Mouse (Mus musculus) limb, embryonic 12.5 days (tissue): ENCODE data around the gene Zcchc14. TPM values are rescaled to one million over a fixed set of nuclear protein-coding genes. Genes with fewer than 3 reads are reported as not detected.
A peak's percentile ranks its signal among the peaks of the same experiment; 100 is the strongest.

ENCODE experiments used
- ATAC-seq: fragments of 200-750 bp; cut with Nextera tagmentation; 2 replicates; pipeline ENCODE4 v1.8.0; 2017; ENCODE audit warnings: low read depth, moderate TSS enrichment; ENCODE audit not compliant: insufficient number of reproducible peaks, insufficient read depth, low FRiP score, low TSS enrichment
- H3K27ac ChIP-seq: fragments of 300-500 bp; sonication (generic); 2 replicates; pipeline ENCODE4 v1.5.1; 2016; ENCODE audit warnings: mild to moderate bottlenecking, moderate library complexity
- H3K27me3 ChIP-seq: fragments of 300-500 bp; sonication (generic); 2 replicates; pipeline ENCODE4 v1.6.1; 2016; ENCODE audit warnings: mild to moderate bottlenecking, moderate library complexity
- H3K36me3 ChIP-seq: fragments of 300-500 bp; sonication (generic); 2 replicates; pipeline ENCODE4 v1.6.1; 2016; ENCODE audit warnings: mild to moderate bottlenecking, moderate library complexity
- H3K4me1 ChIP-seq: fragments of 300-500 bp; sonication (generic); replicated peaks from 2 replicates; pipeline ENCODE4 v1.6.1; 2016
- H3K4me2 ChIP-seq: fragments of 300-500 bp; sonication (generic); 2 replicates; pipeline ENCODE4 v1.6.1; 2016; ENCODE audit warnings: mild to moderate bottlenecking, moderate library complexity
- H3K4me3 ChIP-seq: fragments of 300-500 bp; sonication (generic); replicated peaks from 2 replicates; pipeline ENCODE4 v1.5.1; 2016; ENCODE audit warnings: mild to moderate bottlenecking
- H3K9ac ChIP-seq: fragments of 300-500 bp; sonication (generic); replicated peaks from 2 replicates; pipeline ENCODE4 v1.6.1; 2016; ENCODE audit warnings: mild to moderate bottlenecking, moderate library complexity
- H3K9me3 ChIP-seq: fragments of 300-500 bp; sonication (generic); 2 replicates; pipeline ENCODE4 v1.6.1; 2016; ENCODE audit warnings: mild to moderate bottlenecking, moderate library complexity
- WGBS: fragments of 180-500 bp; shearing (Covaris S2); methylation state at CpG from one replicate; pipeline ENCODE4 v1.1.7; 2016; 5-methylcytosine and 5-hydroxymethylcytosine counted together
- polyA plus RNA-seq: library from polyadenylated mRNA; unstranded; fragments of >200 nt; fragmentation: Nextera tagmentation; extraction: Ambion mirVana; gene quantifications from 2 replicates; pipeline ENCODE4 v1.2.1, GENCODE M21; 2016

Gene Zcchc14
- polyA plus RNA-seq, 1 experiment from 2014 or later = 22.1 TPM

DNA sequence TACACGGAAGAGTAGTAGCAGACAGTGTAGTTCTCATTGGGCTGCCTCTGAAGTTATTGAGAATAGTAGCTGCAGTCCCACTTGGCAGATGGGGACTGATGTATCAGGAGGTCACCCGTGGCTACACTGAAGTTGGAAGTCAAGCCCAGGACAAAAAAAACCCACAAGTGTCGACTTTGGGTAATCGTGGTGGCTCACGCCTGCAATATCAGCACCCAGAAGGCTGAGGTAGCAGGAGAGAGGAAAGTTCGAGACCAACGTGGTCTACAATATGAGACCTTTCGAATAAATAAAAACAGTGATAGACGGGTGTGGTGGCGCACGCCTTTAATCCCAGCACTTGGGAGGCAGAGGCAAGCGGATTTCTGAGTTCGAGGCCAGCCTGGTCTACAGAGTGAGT lies 68.0 kb downstream of the Zcchc14 start:
- H3K27me3 ChIP-seq = no peaks in the 10 kb centered on the region
- 51% methylated on average over 13 of the region's 13 CpGs for WGBS
- no peak overlapping the region for H3K27ac ChIP-seq
- no peak for ATAC-seq
- H3K9me3 ChIP-seq = no peaks in the 10 kb centered on the region
- peak overlapping the region; percentile 59; the same call in 1 of the 2 replicates for H3K9ac ChIP-seq
- no peaks in the 10 kb centered on the region for H3K36me3 ChIP-seq
- peaks cover 10% of the 10 kb centered on the region; the same call in 1 of the 2 replicates for H3K4me1 ChIP-seq
- H3K4me2 ChIP-seq = peak overlapping the region; percentile 66
- H3K4me3 ChIP-seq = peak overlapping the region; percentile 64

- Histone ChIP-seq H3K9me3 (no peaks in the 10 kb centered on the region), H3K9ac (no peak overlapping the region), H3K27ac (no peak overlapping the region), H3K36me3 (no peaks in the 10 kb centered on the region), H3K4me1 (0 out of 2 replicates have a peak, but pooled peaks cover 14% of the 10 kb centered on the region), H3K4me2 (no peak overlapping the region), H3K27me3 (no peaks in the 10 kb centered on the region), H3K4me3 (no peak overlapping the region)
- no peak for ATAC-seq
- 56% methylated on average over 8 of the region's 8 CpGs for WGBS
These were observed 69.0 kb downstream of the Zcchc14 start for GRCm38 (mm10) chr8:121583653-121584052.

- no peak for ATAC-seq
- H3K4me3 ChIP-seq = no peak overlapping the region
- no peak overlapping the region for H3K4me2 ChIP-seq
- no peaks in the 10 kb centered on the region for H3K27me3 ChIP-seq
- WGBS = 16% methylated on average over 9 of the region's 9 CpGs
- no peaks in the 10 kb centered on the region for H3K9me3 ChIP-seq
- no peak overlapping the region for H3K27ac ChIP-seq
- H3K4me1 ChIP-seq = peaks cover 32% of the 10 kb centered on the region
- H3K36me3 ChIP-seq = no peaks in the 10 kb centered on the region
- H3K9ac ChIP-seq = no peak overlapping the region
These were observed 72.2 kb downstream of the Zcchc14 start for GRCm38 (mm10) chr8:121580465-121580864.

DNA sequence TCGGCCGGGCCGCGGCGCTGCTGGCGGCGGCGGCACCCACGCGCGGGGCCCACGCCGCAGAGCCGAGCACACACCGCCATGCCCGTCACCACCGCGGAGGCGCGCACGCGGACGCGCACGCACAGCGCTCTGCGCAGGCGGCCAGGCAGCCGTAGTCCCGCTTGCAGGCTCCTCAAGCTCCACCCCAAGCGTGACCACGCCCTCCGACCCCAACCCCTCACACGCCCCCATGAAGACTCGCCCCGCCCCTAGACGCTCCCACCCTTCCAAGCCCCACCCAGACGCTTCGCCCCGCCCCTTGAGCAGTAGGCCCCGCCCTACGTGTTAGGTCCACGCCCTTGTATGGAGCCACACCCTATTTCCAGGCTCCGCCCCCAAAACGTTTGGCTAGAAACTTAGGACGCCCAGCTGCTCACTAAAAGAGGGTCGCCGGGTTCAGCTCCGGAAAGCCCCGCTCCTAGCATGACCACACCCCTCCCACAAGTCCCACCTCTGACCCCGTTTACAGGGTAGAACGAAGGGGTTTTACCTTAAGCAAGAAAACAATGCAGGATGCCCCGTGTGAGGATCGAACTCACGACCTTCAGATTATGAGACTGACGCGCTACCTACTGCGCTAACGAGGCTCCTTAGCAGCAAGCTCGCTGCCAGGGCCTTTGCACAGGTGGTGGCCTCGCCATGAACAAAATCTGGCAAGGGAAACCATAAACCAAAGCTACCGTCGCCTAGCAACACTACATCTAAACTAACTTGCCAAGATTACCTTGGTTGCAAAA lies 73.8 kb downstream of the Zcchc14 start, which contains the start of gene Fbxo31:
TSS of gene Fbxo31 (minus strand) at position 131 of the 776 bp plus-strand sequence.
- ATAC-seq = peak; percentile 85
- no peaks in the 10 kb centered on the region for H3K27me3 ChIP-seq
- under 1% methylated on average over 49 of the region's 63 CpGs for WGBS
- no peaks in the 10 kb centered on the region for H3K36me3 ChIP-seq
- H3K4me3 ChIP-seq = peak within 1 kb of the TSS; percentile 86
- H3K27ac ChIP-seq = peak within 1 kb of the TSS; percentile 70
- peak within 1 kb of the TSS; percentile 77 for H3K9ac ChIP-seq
- H3K4me1 ChIP-seq = peaks cover 32% of the 10 kb centered on the region
- no peaks in the 10 kb centered on the region for H3K9me3 ChIP-seq
- H3K4me2 ChIP-seq = peak within 1 kb of the TSS; percentile 94

DNA sequence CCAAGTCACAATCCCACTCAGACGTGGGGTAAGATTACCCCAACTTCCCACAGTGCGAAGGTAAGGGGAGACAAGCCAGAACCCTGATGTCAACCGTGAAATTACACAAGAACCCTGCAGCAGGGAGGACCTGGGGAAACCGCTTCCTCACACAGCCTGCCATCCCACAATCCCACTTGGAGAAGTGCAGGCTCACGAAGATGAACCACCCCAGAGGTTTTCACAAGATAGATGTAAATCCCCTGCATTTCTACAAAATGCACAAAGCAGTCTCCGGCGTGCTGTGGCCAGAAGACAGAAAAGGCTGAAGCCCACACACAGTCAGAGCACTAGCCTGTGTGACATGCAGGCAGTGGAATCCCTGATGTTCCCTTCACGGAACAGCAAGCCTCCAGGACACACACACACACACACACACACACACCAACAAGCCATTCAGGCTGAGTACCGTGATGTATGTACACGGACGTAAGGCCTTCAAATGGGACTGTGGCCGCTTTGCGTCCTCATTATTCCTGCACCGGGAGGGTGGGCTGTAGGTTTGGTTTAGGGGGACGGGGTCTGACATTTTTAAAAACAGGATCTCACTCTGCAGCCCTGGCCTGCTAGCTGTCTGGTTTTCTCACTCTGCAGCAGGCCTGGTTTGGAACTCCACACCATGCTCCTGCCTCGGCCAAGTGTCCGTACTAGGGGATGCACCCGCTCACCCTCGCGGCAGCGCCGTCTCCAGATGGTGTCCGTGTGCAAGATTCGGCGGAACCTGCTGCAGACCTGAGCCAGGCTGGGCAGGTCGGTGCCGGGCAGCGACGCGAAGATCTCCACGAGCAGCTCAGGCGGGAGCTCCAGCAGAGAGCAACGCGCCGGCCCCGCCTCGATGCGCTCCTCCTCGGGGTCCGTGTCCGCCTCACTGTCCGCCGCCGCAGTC lies 74.7 kb downstream of the Zcchc14 start:
- H3K4me3 ChIP-seq = peak overlapping the region; percentile 86
- no peaks in the 10 kb centered on the region for H3K36me3 ChIP-seq
- H3K27me3 ChIP-seq = no peaks in the 10 kb centered on the region
- H3K9me3 ChIP-seq = no peaks in the 10 kb centered on the region
- peak overlapping the region; percentile 94 for H3K4me2 ChIP-seq
- peak overlapping the region; percentile 77 for H3K9ac ChIP-seq
- WGBS = 3% methylated on average over 44 of the region's 44 CpGs
- peaks cover 32% of the 10 kb centered on the region for H3K4me1 ChIP-seq
- H3K27ac ChIP-seq = peak overlapping the region; percentile 70
- ATAC-seq = no peak; the same call in 1 of the 2 replicates

DNA sequence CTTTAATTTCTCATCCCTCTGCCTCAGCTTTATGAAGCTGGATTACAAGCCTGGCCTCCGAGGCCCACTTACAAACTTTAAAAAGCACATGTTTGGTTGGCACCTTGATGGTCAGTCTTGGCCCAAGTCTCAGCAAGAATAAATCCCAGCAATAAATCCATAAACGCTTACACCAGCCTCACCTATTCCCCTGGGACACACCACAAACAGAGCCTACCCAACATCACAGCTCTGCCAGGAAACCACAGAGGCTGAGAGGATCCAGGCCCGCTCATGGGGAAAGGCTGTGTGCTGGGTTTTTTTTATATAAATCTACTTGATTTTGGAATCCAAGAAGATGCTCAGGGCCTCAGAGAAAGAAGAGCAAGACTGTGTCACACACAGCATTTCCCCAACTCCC lies 77.0 kb downstream of the Zcchc14 start:
- Histone ChIP-seq H3K4me1 (peaks cover 32% of the 10 kb centered on the region), H3K4me3 (no peak overlapping the region), H3K36me3 (no peaks in the 10 kb centered on the region), H3K27ac (no peak overlapping the region), H3K27me3 (no peaks in the 10 kb centered on the region), H3K4me2 (no peak overlapping the region), H3K9me3 (no peaks in the 10 kb centered on the region), H3K9ac (no peak overlapping the region)
- ATAC-seq = no peak
- WGBS = 63% methylated on average over 3 of the region's 3 CpGs

DNA sequence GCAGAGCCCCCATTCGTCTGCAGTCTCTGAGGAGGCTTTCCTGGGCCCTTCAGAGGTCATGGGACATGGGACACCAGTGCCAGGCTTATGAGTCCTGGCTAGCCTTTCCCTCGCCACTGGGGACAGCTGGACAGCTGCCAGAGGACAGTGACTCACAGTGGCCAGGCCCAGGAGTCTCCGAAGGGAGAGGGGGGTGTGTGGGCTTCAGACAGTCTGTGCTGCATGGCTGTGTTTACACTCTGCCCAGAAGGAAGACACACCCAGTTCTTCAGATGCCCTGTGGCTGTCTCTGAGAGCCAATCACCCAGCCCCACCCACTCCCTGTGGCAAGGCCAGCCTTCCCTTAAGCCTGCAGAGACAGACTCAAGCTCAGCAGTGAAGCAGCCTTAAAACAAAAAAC lies 79.4 kb downstream of the Zcchc14 start:
- no peak for ATAC-seq
- no peak overlapping the region for H3K9ac ChIP-seq
- no peak overlapping the region for H3K4me2 ChIP-seq
- H3K4me1 ChIP-seq = peaks cover 25% of the 10 kb centered on the region
- H3K9me3 ChIP-seq = no peaks in the 10 kb centered on the region
- H3K27me3 ChIP-seq = no peaks in the 10 kb centered on the region
- no peaks in the 10 kb centered on the region for H3K36me3 ChIP-seq
- no peak overlapping the region for H3K4me3 ChIP-seq
- no peak overlapping the region for H3K27ac ChIP-seq
- 42% methylated on average over 3 of the region's 3 CpGs for WGBS

DNA sequence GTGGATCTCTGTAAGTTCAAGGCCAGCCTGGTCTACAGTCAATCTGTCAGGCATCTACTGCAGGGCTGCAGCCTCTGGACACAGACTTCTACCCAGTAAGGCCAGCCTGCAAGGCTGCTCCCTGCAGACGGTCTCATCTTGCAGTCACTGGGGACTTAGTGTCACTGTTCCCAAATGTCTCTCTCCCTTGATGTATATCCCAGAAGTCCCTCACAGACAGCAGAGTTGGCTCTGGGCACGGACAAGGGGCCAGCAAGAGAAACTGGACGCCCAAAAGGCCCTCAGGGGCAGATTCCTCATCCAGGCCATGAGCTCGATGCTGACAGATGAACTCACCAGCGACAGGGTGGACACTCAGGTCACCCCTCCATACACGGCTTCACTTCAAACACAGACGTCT lies 80.6 kb downstream of the Zcchc14 start:
- 72% methylated on average over 7 of the region's 7 CpGs for WGBS
- H3K27me3 ChIP-seq = no peaks in the 10 kb centered on the region

DNA sequence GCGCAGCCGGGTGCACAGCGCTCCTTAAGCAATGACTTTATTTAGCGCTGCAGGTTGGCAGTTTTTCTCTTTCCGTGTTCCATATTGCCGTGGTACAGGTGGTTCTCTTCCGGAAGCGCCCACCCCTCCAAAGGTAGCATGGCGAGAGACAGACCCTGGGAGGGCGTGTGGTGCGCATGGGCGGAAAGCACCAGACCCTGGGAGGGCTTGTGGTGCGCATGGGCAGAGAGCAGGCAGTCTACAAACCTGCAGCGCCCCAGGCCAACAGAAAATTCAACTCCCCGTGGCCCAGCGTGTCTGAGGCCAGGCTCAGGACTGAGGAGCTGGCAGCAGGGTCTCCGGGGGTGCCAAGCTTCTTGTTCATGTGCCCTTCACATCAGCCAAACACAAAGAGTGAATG lies 81.9 kb downstream of the Zcchc14 start:
- Histone ChIP-seq H3K4me3 (no peak overlapping the region), H3K4me1 (peaks cover 5% of the 10 kb centered on the region), H3K9ac (0 out of 2 replicates have a peak overlapping the region, but pooled peaks have one; percentile 18), H3K27ac (0 out of 2 replicates have a peak overlapping the region, but pooled peaks have one; percentile 4), H3K36me3 (peaks cover under 1% of the 10 kb centered on the region; the same call in 1 of the 2 replicates), H3K27me3 (no peaks in the 10 kb centered on the region), H3K4me2 (no peak overlapping the region), H3K9me3 (no peaks in the 10 kb centered on the region)
- 80% methylated on average over 17 of the region's 17 CpGs for WGBS
- no peak for ATAC-seq

More for the DNA sequence above, 80.6 kb downstream of the Zcchc14 start:
- no peak overlapping the region for H3K9ac ChIP-seq
- H3K27ac ChIP-seq = no peak overlapping the region
- H3K4me1 ChIP-seq = peaks cover 16% of the 10 kb centered on the region
- H3K4me3 ChIP-seq = no peak overlapping the region
- H3K36me3 ChIP-seq = no peaks in the 10 kb centered on the region
- H3K4me2 ChIP-seq = no peak overlapping the region
- no peak for ATAC-seq
- H3K9me3 ChIP-seq = no peaks in the 10 kb centered on the region

DNA sequence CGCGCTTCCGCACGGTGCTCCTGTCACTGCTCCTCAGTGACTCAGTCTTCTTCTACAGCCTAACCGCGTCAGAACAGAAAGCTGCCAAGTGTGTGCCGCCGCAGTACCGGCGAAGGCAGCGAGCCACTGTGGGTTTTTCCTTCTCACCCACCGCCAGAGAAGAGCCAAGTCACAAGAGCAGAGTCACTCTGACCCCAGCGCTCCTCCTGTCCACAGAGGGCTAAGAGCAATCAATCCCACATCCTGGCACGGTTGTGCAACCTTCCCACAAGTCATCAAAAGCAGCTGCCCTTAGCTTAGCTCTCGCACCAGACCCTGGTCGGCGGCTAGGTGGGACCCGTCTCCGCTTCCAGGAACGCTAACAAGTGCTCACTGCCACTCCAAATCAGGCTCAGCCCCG lies 82.4 kb downstream of the Zcchc14 start:
- Histone ChIP-seq H3K9me3 (no peaks in the 10 kb centered on the region), H3K27me3 (no peaks in the 10 kb centered on the region), H3K36me3 (peaks cover 5% of the 10 kb centered on the region; the same call in 1 of the 2 replicates), H3K9ac (0 out of 2 replicates have a peak overlapping the region, but pooled peaks have one; percentile 18), H3K27ac (0 out of 2 replicates have a peak overlapping the region, but pooled peaks have one; percentile 4), H3K4me1 (peaks cover 3% of the 10 kb centered on the region; the same call in 1 of the 2 replicates), H3K4me2 (no peak overlapping the region), H3K4me3 (no peak overlapping the region)
- ATAC-seq = no peak
- WGBS = 83% methylated on average over 21 of the region's 21 CpGs

DNA sequence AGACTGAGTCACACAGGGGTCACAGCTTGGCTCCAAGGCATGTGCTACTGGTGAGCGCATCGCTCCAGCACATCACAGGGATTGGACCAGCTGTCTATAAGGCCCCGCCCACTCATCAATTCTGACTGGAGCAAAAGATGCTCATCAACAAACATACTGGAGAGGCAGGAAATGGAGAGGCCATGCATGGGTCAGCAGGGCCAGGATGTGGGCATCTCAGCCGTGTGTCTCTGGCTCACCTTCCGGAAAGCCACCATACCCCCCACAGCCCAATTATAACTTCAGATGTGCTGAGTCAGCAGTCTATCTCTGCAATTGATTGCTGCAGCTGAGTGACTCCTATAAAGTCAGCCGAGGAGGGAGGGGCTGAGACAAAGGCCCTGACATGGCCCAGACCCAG lies 84.4 kb downstream of the Zcchc14 start:
- 74% methylated on average over 6 of the region's 6 CpGs for WGBS
- Histone ChIP-seq H3K36me3 (peaks cover 9% of the 10 kb centered on the region; the same call in 1 of the 2 replicates), H3K9me3 (no peaks in the 10 kb centered on the region), H3K27ac (no peak overlapping the region), H3K4me3 (no peak overlapping the region), H3K9ac (no peak overlapping the region), H3K4me2 (no peak overlapping the region), H3K4me1 (peaks cover 3% of the 10 kb centered on the region; the same call in 1 of the 2 replicates), H3K27me3 (no peaks in the 10 kb centered on the region)
- ATAC-seq = no peak
